Comparison of ENCODE assay signal across 1 mouse cellular context in the genomic region with DNA sequence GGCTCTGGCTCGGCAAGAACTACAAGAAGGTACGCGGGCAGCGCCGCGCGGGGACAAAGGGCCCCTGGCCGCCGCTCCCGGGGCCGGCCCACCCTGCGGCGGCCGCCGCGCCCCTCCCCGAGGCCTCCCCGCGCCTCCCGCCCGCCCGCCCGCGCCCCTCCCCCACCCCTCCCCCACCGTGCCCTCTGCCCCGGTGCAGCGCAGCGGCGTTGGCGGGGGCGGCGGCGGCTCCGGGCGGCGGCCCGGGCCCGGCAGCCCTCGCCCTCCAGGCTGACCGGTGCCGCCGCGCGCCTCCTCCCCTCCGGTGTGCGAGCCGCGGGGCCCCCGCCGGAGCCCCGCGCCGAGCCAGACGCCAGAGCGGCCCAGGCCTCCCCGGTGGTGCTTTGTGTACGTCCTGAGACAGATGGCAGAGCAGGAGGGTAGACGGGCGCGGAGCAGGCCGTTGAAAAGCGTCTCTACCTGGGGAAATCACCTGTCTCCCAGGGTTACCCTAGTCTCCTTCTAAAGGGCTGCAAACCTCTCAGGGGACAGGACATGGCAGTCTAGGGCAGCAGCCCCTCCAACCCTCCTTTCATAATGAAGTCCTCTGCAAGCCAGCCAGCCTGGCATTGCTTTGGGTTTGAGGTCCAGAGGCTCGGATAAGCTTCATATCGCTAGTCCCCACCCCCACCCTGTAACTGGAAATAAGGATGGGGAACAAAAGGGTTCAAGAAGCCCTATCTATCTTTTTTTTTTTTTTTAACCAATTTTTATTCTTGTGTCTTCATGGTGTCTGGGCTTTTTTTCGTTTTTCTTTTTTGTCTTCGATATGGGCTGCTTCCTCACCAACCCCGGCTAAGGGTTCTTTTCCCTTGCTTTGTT.
TF ChIP-seq lines count a peak whose summit lies in the region.

No protein-coding gene starts in this region.

TF ChIP-seq in CH12.LX, 34 proteins besides CTCF, POLR2A, EP300 and RAD21:
- TF ChIP-seq CHD2 (IDR thresholded peaks at IDR 0.05; ENCODE audit: low read length) (peak; percentile 36; the same call in 1 of the 2 replicates), MEF2A (IDR thresholded peaks at IDR 0.05; ENCODE audit: borderline replicate concordance, low read depth, low read length) (no peak), USF2 (conservative IDR thresholded peaks at IDR 0.05; ENCODE audit: low read depth, low read length) (no peak), TBP (conservative IDR thresholded peaks at IDR 0.05; ENCODE audit: low read depth, low read length) (no peak)
TF ChIP-seq in CH12.LX: peak in this region for 1.
